Mouse (Mus musculus) brain, embryonic 18.5 days (tissue): ENCODE data around the gene Tescl.
A peak's percentile ranks its signal among the peaks of the same experiment; 100 is the strongest.

Experiments used
- DNase-seq: peaks from one replicate; pipeline ENCODE4 v3.0.0-alpha.2; 2012; ENCODE audit warnings: low read depth, low spot score

Gene Tescl

GRCm38 (mm10) chr7:24299823-24300481 lies 33.8 kb downstream of the Tescl start:
- DNase-seq = no peak

DNA sequence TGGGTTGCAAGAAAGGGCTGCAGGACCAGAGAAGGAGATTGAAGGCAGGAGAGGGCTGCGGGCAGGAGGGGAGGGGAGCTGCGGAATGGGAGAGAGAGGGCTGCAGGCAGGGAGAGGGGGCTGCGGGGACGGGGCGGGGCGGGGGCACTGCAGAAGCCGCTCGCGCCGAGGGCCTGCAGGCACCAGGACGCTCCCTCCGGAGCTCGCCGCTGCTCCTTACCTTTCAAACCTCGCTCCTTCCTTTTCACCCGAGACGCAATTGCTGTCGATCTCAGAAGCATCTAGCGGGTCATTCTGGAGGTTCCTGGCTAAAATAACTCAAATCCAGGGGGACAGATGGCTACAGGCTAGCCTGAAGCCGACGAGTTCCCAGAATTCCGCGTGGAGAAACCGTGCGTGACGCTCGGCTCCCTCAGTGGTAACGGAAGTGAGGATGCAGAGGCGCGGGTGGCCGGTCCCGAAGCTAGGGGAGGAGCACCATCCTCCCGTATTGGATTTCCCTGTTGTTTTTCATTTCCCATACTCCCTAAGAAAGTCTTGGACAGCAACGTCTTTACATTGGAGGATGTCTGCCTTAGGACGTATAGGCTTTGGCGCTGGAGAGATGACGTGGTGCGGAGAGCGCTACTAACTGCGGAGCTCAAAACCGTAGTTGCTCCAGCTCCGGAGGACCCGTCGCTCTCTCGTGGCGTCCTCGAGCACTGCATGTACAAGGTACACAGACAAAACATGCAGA lies 34.6 kb downstream of the Tescl start:
- DNase-seq = peak; percentile 88

- DNase-seq = no peak
Observed at GRCm38 (mm10) chr7:24298635-24298972, 35.1 kb downstream of the Tescl start.

GRCm38 (mm10) chr7:24297361-24298095 lies 36.2 kb downstream of the Tescl start:
- DNase-seq = no peak

- DNase-seq = no peak
Observed at GRCm38 (mm10) chr7:24296386-24296785, 37.4 kb downstream of the Tescl start.

GRCm38 (mm10) chr7:24295376-24295775 lies 38.4 kb downstream of the Tescl start:
- no peak for DNase-seq

DNA sequence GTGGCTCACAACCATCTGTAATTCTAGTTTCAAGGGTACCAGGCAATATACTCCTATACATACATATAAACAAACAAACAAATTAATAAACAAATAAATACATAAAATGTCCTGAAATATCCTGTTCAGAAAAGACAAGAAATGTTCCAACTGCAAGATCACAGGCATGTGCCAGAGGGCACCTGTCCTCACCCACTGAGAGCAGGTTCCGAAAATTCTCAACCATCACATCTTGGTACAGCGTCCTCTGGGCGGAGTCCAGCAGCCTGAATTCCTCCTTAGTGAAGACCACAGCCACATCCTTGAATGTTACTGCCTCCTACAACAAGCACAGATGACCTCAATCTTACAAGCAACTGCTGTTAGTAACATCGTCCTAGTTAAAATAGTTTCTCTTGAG lies 39.0 kb downstream of the Tescl start:
- DNase-seq = no peak

GRCm38 (mm10) chr7:24293061-24293851 lies 40.5 kb downstream of the Tescl start:
- no peak for DNase-seq

DNA sequence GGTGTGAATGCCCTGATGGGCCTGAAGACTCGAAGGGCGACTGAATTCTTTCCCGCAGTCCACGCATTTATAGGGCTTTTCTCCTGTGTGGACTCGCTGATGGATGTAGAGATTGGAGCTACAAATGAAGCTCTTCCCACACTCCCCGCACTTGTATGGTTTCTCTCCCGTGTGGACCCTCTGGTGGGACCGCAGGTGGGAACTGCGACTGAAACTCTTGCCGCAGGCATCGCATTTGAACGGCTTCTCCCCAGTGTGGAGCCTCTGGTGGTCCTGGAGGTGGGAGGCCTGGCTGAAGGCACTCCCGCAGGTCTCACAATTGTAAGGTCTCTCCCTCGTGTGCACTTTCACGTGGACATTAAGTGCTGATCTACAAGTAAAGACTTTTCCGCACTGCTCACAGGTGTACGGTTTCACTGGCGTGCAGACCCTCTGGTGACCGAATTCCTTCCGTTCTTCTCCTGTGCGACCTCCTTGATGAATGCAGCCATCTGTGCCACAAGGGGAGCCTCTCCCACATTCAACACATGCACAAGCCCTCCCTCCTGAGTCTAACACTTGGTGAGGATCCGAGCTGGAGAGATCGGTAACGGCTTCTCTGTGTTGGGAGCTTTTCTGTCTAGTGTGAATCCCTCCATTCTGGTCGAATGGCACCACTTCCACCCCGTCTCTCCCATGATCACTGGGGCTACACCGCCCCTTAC lies 42.2 kb downstream of the Tescl start:
- no peak for DNase-seq

DNA sequence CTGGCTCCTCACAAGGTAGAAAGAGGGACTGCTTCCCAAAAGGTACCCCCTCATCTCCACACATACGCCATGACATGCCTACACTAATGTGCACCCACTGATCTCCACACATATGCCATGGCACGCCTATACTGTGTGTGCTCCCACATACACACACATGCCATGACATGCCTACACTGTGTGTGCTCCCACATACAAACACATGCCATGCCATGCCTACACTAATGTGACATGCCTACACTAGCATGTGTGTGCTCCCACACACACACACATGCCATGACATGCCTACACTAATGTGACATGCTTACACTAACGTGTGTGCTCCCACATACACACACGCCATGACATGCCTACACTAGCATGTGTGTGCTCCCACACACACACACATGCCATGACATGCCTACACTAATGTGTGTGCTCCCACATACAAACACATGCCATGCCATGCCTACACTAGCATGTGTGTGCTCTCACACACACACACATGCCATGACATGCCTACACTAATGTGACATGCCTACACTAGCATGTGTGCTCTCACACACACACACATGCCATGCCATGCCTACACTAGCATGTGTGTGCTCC lies 43.5 kb downstream of the Tescl start:
- DNase-seq = no peak

DNA sequence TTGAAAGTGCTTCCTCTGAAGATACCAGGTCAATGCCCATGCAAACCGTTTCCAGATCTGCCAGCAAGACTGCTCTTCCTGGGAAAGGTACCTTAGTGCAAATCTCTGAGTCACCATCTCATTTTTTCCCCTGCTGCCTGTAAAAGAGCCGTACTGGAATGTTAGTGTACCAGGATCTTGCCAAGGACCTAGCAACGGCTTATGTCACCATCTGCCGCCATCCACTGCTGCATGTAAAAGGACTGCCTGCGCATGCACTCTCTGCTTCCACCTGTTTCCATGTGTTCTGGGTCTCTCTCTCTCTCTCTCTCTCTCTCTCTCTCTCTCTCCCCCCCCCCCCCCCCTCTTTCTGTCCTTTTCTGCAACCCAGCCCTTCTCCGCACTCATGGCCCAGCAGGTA lies 45.2 kb downstream of the Tescl start:
- no peak for DNase-seq

DNA sequence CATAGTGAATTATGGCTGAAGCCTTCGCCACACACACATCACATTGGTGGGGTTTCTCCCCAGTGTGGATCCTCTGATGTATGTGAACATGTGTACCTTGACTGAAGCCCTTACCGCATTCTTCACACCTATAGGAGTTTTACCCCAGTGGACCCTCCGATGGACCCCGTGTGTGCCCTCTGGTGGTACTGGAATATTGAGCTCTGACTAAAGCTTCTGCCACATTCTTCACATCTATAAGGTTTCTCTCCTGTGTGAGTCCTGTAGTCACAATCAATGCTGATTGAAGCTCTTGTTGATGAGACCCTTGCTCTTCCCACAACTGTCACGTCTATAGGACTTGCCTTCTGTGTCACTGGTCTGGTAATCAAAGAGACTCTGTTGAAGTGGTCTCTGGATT lies 46.1 kb downstream of the Tescl start:
- no peak for DNase-seq

DNA sequence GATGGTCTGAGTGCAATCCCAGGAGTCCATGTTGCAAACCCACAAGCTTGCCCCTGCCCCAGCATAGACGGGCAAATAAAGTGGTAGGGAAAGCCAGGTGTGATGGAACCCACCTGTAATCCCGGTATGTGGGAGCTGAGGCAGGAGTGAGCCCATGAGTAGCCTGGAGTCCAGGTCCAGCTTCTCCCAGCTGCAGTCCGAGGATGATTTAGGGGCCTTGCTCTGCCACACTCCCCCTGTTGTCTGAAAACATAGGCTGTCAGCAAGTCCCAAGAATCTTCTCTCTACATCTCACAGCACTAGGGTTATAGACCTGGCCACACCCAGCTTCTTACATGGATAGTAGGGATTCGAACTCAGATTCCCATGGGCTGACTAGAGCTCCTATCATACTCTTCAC lies 46.8 kb downstream of the Tescl start:
- no peak for DNase-seq

GRCm38 (mm10) chr7:24286090-24286489 lies 47.6 kb downstream of the Tescl start:
- DNase-seq = no peak
